Mouse (Mus musculus) cortical plate, adult 2 months (tissue): ENCODE measurements around the gene Hus1. TPM values are rescaled to one million over a fixed set of nuclear protein-coding genes. Genes with fewer than 3 reads are reported as not detected.
A peak's percentile ranks its signal among the peaks of the same experiment; 100 is the strongest.

Experiments
- H3K27ac ChIP-seq: fragments of 200-500 bp; 2 replicates; pipeline ENCODE4 v1.5.1; 2012; ENCODE audit warnings: low read length, control low read depth, inconsistent platforms; ENCODE audit not compliant: insufficient read depth
- H3K4me1 ChIP-seq: fragments of 200-500 bp; 2 replicates; pipeline ENCODE4 v1.6.1; 2011; ENCODE audit warnings: low read length; ENCODE audit not compliant: control insufficient read depth, insufficient read depth
- H3K4me3 ChIP-seq: fragments of 200-500 bp; 2 replicates; pipeline ENCODE4 v1.5.1; 2011; ENCODE audit warnings: mild to moderate bottlenecking, low read length, control low read depth; ENCODE audit not compliant: insufficient read depth
- CTCF ChIP-seq: fragments of 200-500 bp; IDR thresholded peaks from 2 replicates; pipeline ENCODE4 v1.5.1; 2011; ENCODE audit warnings: mild to moderate bottlenecking, control low read depth, low read length; ENCODE audit not compliant: insufficient read depth; ENCODE audit errors: extremely low read depth
- POLR2A ChIP-seq: fragments of 200-500 bp; IDR thresholded peaks from 2 replicates; pipeline ENCODE4 v1.6.1; 2011; ENCODE audit warnings: mild to moderate bottlenecking, low read length, control low read depth; ENCODE audit not compliant: insufficient read depth; ENCODE audit errors: extremely low read depth
- polyA plus RNA-seq: library from polyadenylated mRNA; depleted of rRNA; stranded (reverse); fragments of >200 nt; gene quantifications from 2 replicates; pipeline ENCODE4 v1.2.3, GENCODE M21; 2012; rRNA removed

Gene Hus1
- 12.1 and 12.8 TPM in 2 replicates for polyA plus RNA-seq

GRCm38 (mm10) chr11:9010853-9011339 lies at the start of gene Hus1:
Gene Hus1 (minus strand): TSS chr11:9011191.
- Histone ChIP-seq H3K27ac (peak within 1 kb of the TSS; percentile 52; the same call in 1 of the 2 replicates), H3K4me3 (peak within 1 kb of the TSS; percentile 85)

GRCm38 (mm10) chr11:9060484-9060883 lies 49.5 kb upstream of the Hus1 start:
- TF ChIP-seq CTCF, result no peak
- TF ChIP-seq POLR2A, result no peak
- Histone ChIP-seq H3K27ac (no peak overlapping the region), H3K4me3 (no peak overlapping the region), H3K4me1 (no peaks in the 10 kb centered on the region)

More at GRCm38 (mm10) chr11:9010853-9011339, at the start of gene Hus1:
- no peaks in the 10 kb centered on the region for H3K4me1 ChIP-seq
- peak; percentile 66 for TF ChIP-seq POLR2A
- TF ChIP-seq CTCF, result no peak

- TF ChIP-seq CTCF (no peak), POLR2A (no peak)
- no peak overlapping the region for H3K4me3 ChIP-seq
These were observed 49.0 kb upstream of the Hus1 start for GRCm38 (mm10) chr11:9060029-9060428.

GRCm38 (mm10) chr11:9057711-9058110 lies 46.7 kb upstream of the Hus1 start:
- H3K4me1 ChIP-seq, result no peaks in the 10 kb centered on the region
- H3K27ac ChIP-seq, result no peak overlapping the region
- no peak overlapping the region for H3K4me3 ChIP-seq
- TF ChIP-seq POLR2A (no peak), CTCF (no peak)

More at GRCm38 (mm10) chr11:9060029-9060428, 49.0 kb upstream of the Hus1 start:
- Histone ChIP-seq H3K4me1 (no peaks in the 10 kb centered on the region), H3K27ac (no peak overlapping the region)

GRCm38 (mm10) chr11:9056937-9057336 lies 45.9 kb upstream of the Hus1 start:
- H3K27ac ChIP-seq, result no peak overlapping the region
- no peaks in the 10 kb centered on the region for H3K4me1 ChIP-seq
- TF ChIP-seq CTCF, result no peak
- no peak for TF ChIP-seq POLR2A
- H3K4me3 ChIP-seq, result no peak overlapping the region

- H3K4me1 ChIP-seq, result peaks cover 3% of the 10 kb centered on the region
- H3K4me3 ChIP-seq, result no peak overlapping the region
- TF ChIP-seq CTCF (no peak), POLR2A (no peak)
- no peak overlapping the region for H3K27ac ChIP-seq
These were observed 40.9 kb upstream of the Hus1 start for GRCm38 (mm10) chr11:9051895-9052294.

GRCm38 (mm10) chr11:9050241-9050640 lies 39.2 kb upstream of the Hus1 start:
- Histone ChIP-seq H3K27ac (no peak overlapping the region), H3K4me1 (peaks cover 3% of the 10 kb centered on the region), H3K4me3 (no peak overlapping the region)
- TF ChIP-seq CTCF, result no peak
- TF ChIP-seq POLR2A, result no peak

- Histone ChIP-seq H3K4me3 (peak within 1 kb of the TSS; percentile 47), H3K4me1 (peaks cover 3% of the 10 kb centered on the region), H3K27ac (no peak within 1 kb of the TSS)
- TF ChIP-seq CTCF (no peak), POLR2A (no peak)
These were observed 37.7 kb upstream of the Hus1 start, which contains the start of gene Sun3 for GRCm38 (mm10) chr11:9048703-9049060. Gene Sun3 (minus strand): TSS chr11:9048991.

- H3K4me3 ChIP-seq, result peak within 1 kb of the TSS; percentile 47
- H3K27ac ChIP-seq, result no peak within 1 kb of the TSS
- H3K4me1 ChIP-seq, result peaks cover 3% of the 10 kb centered on the region
- TF ChIP-seq CTCF, result no peak
- no peak for TF ChIP-seq POLR2A
These were observed 37.2 kb upstream of the Hus1 start, which contains the start of gene Gm11992 for GRCm38 (mm10) chr11:9048011-9048702. Gene Gm11992 (plus strand): TSS chr11:9048594.

GRCm38 (mm10) chr11:9047044-9047443 lies 36.1 kb upstream of the Hus1 start:
- TF ChIP-seq CTCF, result no peak
- no peak for TF ChIP-seq POLR2A
- Histone ChIP-seq H3K4me3 (no peak overlapping the region), H3K4me1 (peaks cover 3% of the 10 kb centered on the region), H3K27ac (no peak overlapping the region)
